In the genomic region with DNA sequence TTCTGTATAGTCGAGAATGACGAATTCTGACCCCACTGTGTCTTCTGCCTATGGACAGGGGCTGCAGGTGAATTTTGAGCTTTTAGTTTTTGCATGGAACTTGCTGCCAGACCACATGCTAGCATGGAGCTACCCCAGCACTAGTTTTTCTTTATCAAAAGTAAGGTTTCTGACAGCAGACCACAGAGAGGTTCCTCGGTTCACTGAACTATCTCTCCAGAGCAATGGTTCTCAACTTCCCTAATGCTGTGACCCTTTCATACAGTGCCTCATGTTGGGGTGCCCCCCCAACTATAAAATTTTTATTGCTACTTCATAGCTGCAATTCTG, we compare ENCODE assay signal across 10 mouse cellular contexts. TPM values are rescaled to one million over a fixed set of nuclear protein-coding genes. Genes with fewer than 3 reads are reported as not detected.
DNase-seq lines count a peak whose midpoint lies in the region; ATAC-seq and TF ChIP-seq lines count a peak whose summit lies in the region.
"Had no signal": no experiment of that assay in that cellular context is flagged by ENCODE, and none has a peak within 500 bp of the region (broad histone marks: within the 10 kb centered on the region; RNA-seq: fewer than 3 reads in every experiment).

No protein-coding gene starts in this region.

- no peak overlapping the region for H3K9ac ChIP-seq in heart, embryonic 16.5 days (ENCODE audit: low read length)
- H3K9ac ChIP-seq in limb, embryonic 12.5 days (replicated peaks) = peak overlapping the region; percentile 81
- 0 out of 2 replicates have a peak overlapping the region, but pooled peaks have one; percentile 94 for H3K9ac ChIP-seq in stomach, embryonic 16.5 days (ENCODE audit: low read length)

- H3K4me1 ChIP-seq in heart, embryonic 16.5 days (ENCODE audit: control insufficient read depth, insufficient read depth, low read length) = peaks cover 8% of the 10 kb centered on the region; the same call in 1 of the 2 replicates
- no peaks in the 10 kb centered on the region; the same call in 1 of the 2 replicates for H3K4me1 ChIP-seq in testis, adult 2 months (ENCODE audit: control insufficient read depth, insufficient read depth, low read length)
- H3K4me1 ChIP-seq in limb, embryonic 12.5 days (replicated peaks) = peaks cover 12% of the 10 kb centered on the region
- H3K4me1 ChIP-seq in stomach, embryonic 16.5 days (ENCODE audit: control insufficient read depth, insufficient read depth, low read length) = peaks cover 11% of the 10 kb centered on the region

- no peak overlapping the region for H3K27ac ChIP-seq in heart, embryonic 16.5 days (ENCODE audit: low read length)
- H3K27ac ChIP-seq in testis, adult 2 months (ENCODE audit: control insufficient read depth, insufficient read depth, low read depth, low read length) = no peak overlapping the region
- H3K27ac ChIP-seq in limb, embryonic 12.5 days = no peak overlapping the region
- H3K27ac ChIP-seq in stomach, embryonic 16.5 days (ENCODE audit: low read length) = no peak overlapping the region

- DNase-seq in heart, postnatal 14 days = no peak
- DNase-seq in testis, postnatal 10 days (ENCODE audit: low spot score) = no peak
- no peak for DNase-seq in cerebellum, adult 11 months
- no peak for DNase-seq in cerebellum, postnatal 4 days (ENCODE audit: low spot score in 2 of 2)
- DNase-seq: lung, postnatal 36 days; right cerebral cortex, adult 18-20 months had no signal

- H3K9me3 ChIP-seq in heart, embryonic 16.5 days (replicated peaks; ENCODE audit: control insufficient read depth, low read length) = no peaks in the 10 kb centered on the region
- H3K9me3 ChIP-seq in limb, embryonic 12.5 days = no peaks in the 10 kb centered on the region
- no peaks in the 10 kb centered on the region for H3K9me3 ChIP-seq in stomach, embryonic 16.5 days (replicated peaks; ENCODE audit: control insufficient read depth, low read length)

- H3K27me3 ChIP-seq in heart, embryonic 16.5 days (ENCODE audit: control insufficient read depth, insufficient read depth, low read length) = no peaks in the 10 kb centered on the region
- H3K27me3 ChIP-seq in testis, adult 2 months (ENCODE audit: control insufficient read depth, insufficient read depth, low read length) = no peaks in the 10 kb centered on the region
- no peaks in the 10 kb centered on the region for H3K27me3 ChIP-seq in limb, embryonic 12.5 days
- no peaks in the 10 kb centered on the region for H3K27me3 ChIP-seq in stomach, embryonic 16.5 days (ENCODE audit: control insufficient read depth, insufficient read depth, low read length)

- TF ChIP-seq POLR2A in testis, adult 2 months (IDR thresholded peaks at IDR 0.05; ENCODE audit: control insufficient read depth, low read depth, low read length) = no peak

- TF ChIP-seq CTCF in testis, adult 2 months (IDR thresholded peaks at IDR 0.05; ENCODE audit: control insufficient read depth, insufficient read depth, insufficient replicate concordance, low read depth, low read length) = no peak

- intact Hi-C loops in heart, postnatal 14 days (cut with DNase I) = loop anchor here (5.0 to 10.0 kb wide), 2 partner anchors 37 to 199 kb away; no protein-coding TSS in a partner anchor

- peaks cover 5% of the 10 kb centered on the region; the same call in 1 of the 2 replicates for H3K36me3 ChIP-seq in heart, embryonic 16.5 days (ENCODE audit: control insufficient read depth, insufficient read depth)
- H3K36me3 ChIP-seq in testis, adult 2 months (ENCODE audit: control insufficient read depth, insufficient read depth, low read length) = no peaks in the 10 kb centered on the region
- peaks cover 32% of the 10 kb centered on the region for H3K36me3 ChIP-seq in limb, embryonic 12.5 days
- no peaks in the 10 kb centered on the region for H3K36me3 ChIP-seq in stomach, embryonic 16.5 days (ENCODE audit: control insufficient read depth, insufficient read depth, low read length)

- 68% methylated on average over 3 of the region's 3 CpGs for WGBS in heart, embryonic 16.5 days
- 85% methylated on average over 3 of the region's 3 CpGs for WGBS in limb, embryonic 12.5 days
- WGBS in stomach, embryonic 16.5 days = 65% methylated on average over 3 of the region's 3 CpGs

- peak overlapping the region; percentile 94 for H3K4me2 ChIP-seq in heart, embryonic 16.5 days (ENCODE audit: low read depth, low read length)
- peak overlapping the region; percentile 90 for H3K4me2 ChIP-seq in limb, embryonic 12.5 days
- H3K4me2 ChIP-seq in stomach, embryonic 16.5 days (ENCODE audit: low read depth, low read length) = peak overlapping the region; percentile 94

- no peak for ATAC-seq in heart, embryonic 16.5 days (replicated peaks; ENCODE audit: extremely low read depth, insufficient read depth, low FRiP score)
- ATAC-seq in limb, embryonic 12.5 days (ENCODE audit: insufficient number of reproducible peaks, insufficient read depth, low FRiP score, low TSS enrichment, low read depth) = no peak
- no peak for ATAC-seq in stomach, embryonic 16.5 days (ENCODE audit: insufficient read depth, low FRiP score)

- no peak overlapping the region for H3K4me3 ChIP-seq in heart, embryonic 16.5 days (ENCODE audit: low read length)
- peak overlapping the region; percentile 47 for H3K4me3 ChIP-seq in testis, adult 2 months (ENCODE audit: control insufficient read depth, low read depth, low read length)
- peak overlapping the region; percentile 89; the same call in 1 of the 2 replicates for H3K4me3 ChIP-seq in limb, embryonic 12.5 days (replicated peaks)
- peak overlapping the region; percentile 100 for H3K4me3 ChIP-seq in stomach, embryonic 16.5 days (replicated peaks; ENCODE audit: low read length)

RNA-seq across cellular contexts. Expression of a gene that starts 2.7 kb away (rescaled TPM):
- 190 and 224 TPM in 2 replicates for polyA plus RNA-seq in heart, embryonic 16.5 days (2015; fragmentation: Nextera tagmentation; extraction: Ambion mirVana)
- total RNA-seq in heart, postnatal 14 days (2021) = 10 to 100 TPM; 26.5 to 28.3 TPM
- polyA plus RNA-seq in testis, adult 2 months (2012; rRNA removed) = 304 and 310 TPM in 2 replicates
- 325 and 350 TPM in 2 replicates for polyA plus RNA-seq in limb, embryonic 12.5 days (2016; fragmentation: Nextera tagmentation; extraction: Ambion mirVana)
- 197 and 214 TPM in 2 replicates for polyA plus RNA-seq in stomach, embryonic 16.5 days (2015; fragmentation: Nextera tagmentation; extraction: Ambion mirVana)

RNA-seq across cellular contexts. Expression of a gene that starts 23.9 kb away (rescaled TPM):
- polyA plus RNA-seq in heart, embryonic 16.5 days (2015; fragmentation: Nextera tagmentation; extraction: Ambion mirVana) = not detected in 2 replicates
- total RNA-seq in heart, postnatal 14 days (2021) = not detected
- 0.27 and 0.43 TPM in 2 replicates for polyA plus RNA-seq in testis, adult 2 months (2012; rRNA removed)
- polyA plus RNA-seq in limb, embryonic 12.5 days (2016; fragmentation: Nextera tagmentation; extraction: Ambion mirVana) = 0.12 TPM in 1 of 2 replicates, not detected in the other
- 0.10 TPM in 1 of 2 replicates, not detected in the other for polyA plus RNA-seq in stomach, embryonic 16.5 days (2015; fragmentation: Nextera tagmentation; extraction: Ambion mirVana)

RNA-seq across cellular contexts. Expression of a gene that starts 31.0 kb away (rescaled TPM):
- 4.5 and 5.7 TPM in 2 replicates for polyA plus RNA-seq in heart, embryonic 16.5 days (2015; fragmentation: Nextera tagmentation; extraction: Ambion mirVana)
- 1 to 10 TPM; 3.0 to 3.3 TPM for total RNA-seq in heart, postnatal 14 days (2021)
- 8.0 and 8.3 TPM in 2 replicates for polyA plus RNA-seq in testis, adult 2 months (2012; rRNA removed)
- polyA plus RNA-seq in limb, embryonic 12.5 days (2016; fragmentation: Nextera tagmentation; extraction: Ambion mirVana) = 2.8 and 3.9 TPM in 2 replicates
- polyA plus RNA-seq in stomach, embryonic 16.5 days (2015; fragmentation: Nextera tagmentation; extraction: Ambion mirVana) = 3.4 and 3.5 TPM in 2 replicates

RNA-seq across cellular contexts. Expression of a gene that starts 31.6 kb away (rescaled TPM):
- polyA plus RNA-seq in heart, embryonic 16.5 days (2015; fragmentation: Nextera tagmentation; extraction: Ambion mirVana) = 1.4 TPM in 2 replicates
- 10 to 100 TPM; 10.2 to 10.3 TPM for total RNA-seq in heart, postnatal 14 days (2021)
- 4.2 and 5.7 TPM in 2 replicates for polyA plus RNA-seq in testis, adult 2 months (2012; rRNA removed)
- 6.3 and 6.6 TPM in 2 replicates for polyA plus RNA-seq in limb, embryonic 12.5 days (2016; fragmentation: Nextera tagmentation; extraction: Ambion mirVana)
- 2.9 and 3.5 TPM in 2 replicates for polyA plus RNA-seq in stomach, embryonic 16.5 days (2015; fragmentation: Nextera tagmentation; extraction: Ambion mirVana)

RNA-seq across cellular contexts. Expression of a gene that starts 55.4 kb away (rescaled TPM):
- 347 and 358 TPM in 2 replicates for polyA plus RNA-seq in heart, embryonic 16.5 days (2015; fragmentation: Nextera tagmentation; extraction: Ambion mirVana)
- total RNA-seq in heart, postnatal 14 days (2021) = 100 to 1,000 TPM; 165 to 170 TPM
- polyA plus RNA-seq in testis, adult 2 months (2012; rRNA removed) = 177 and 183 TPM in 2 replicates
- 523 and 531 TPM in 2 replicates for polyA plus RNA-seq in limb, embryonic 12.5 days (2016; fragmentation: Nextera tagmentation; extraction: Ambion mirVana)
- 378 and 395 TPM in 2 replicates for polyA plus RNA-seq in stomach, embryonic 16.5 days (2015; fragmentation: Nextera tagmentation; extraction: Ambion mirVana)
